Mouse (Mus musculus) limb, embryonic 13.5 days (tissue): ENCODE measurements at regions not wholly inside any gene's neighbourhood (a gene's known extent, or its start where the extent isn't known, plus 50 kb on each side); places are given as distances from the start of the nearest gene placed in this dataset.

Experiments
- ATAC-seq: fragments of 200-750 bp; cut with Nextera tagmentation; 2 replicates; pipeline ENCODE4 v1.8.0; 2017; ENCODE audit warnings: low read depth, moderate number of reproducible peaks, moderate TSS enrichment; ENCODE audit not compliant: low FRiP score
- H3K27ac ChIP-seq: fragments of 300-500 bp; sonication (generic); 2 replicates; pipeline ENCODE4 v1.5.1; 2015; ENCODE audit warnings: inconsistent platforms, mild to moderate bottlenecking, moderate library complexity
- H3K27me3 ChIP-seq: fragments of 300-500 bp; sonication (generic); 2 replicates; pipeline ENCODE4 v1.6.1; 2015; ENCODE audit warnings: mild to moderate bottlenecking, inconsistent platforms
- H3K36me3 ChIP-seq: fragments of 300-500 bp; sonication (generic); 2 replicates; pipeline ENCODE4 v1.6.1; 2015; ENCODE audit warnings: inconsistent platforms, mild to moderate bottlenecking, moderate library complexity
- H3K4me1 ChIP-seq: fragments of 300-500 bp; sonication (generic); 2 replicates; pipeline ENCODE4 v1.6.1; 2015; ENCODE audit warnings: inconsistent platforms
- H3K4me2 ChIP-seq: fragments of 300-500 bp; sonication (generic); replicated peaks from 2 replicates; pipeline ENCODE4 v1.6.1; 2015; ENCODE audit warnings: inconsistent platforms, mild to moderate bottlenecking, moderate library complexity
- H3K4me3 ChIP-seq: fragments of 300-500 bp; sonication (generic); 2 replicates; pipeline ENCODE4 v1.5.1; 2015; ENCODE audit warnings: moderate library complexity, mild to moderate bottlenecking, inconsistent platforms
- H3K9ac ChIP-seq: fragments of 300-500 bp; sonication (generic); 2 replicates; pipeline ENCODE4 v1.6.1; 2015; ENCODE audit warnings: mild to moderate bottlenecking, inconsistent platforms
- H3K9me3 ChIP-seq: fragments of 300-500 bp; sonication (generic); 2 replicates; pipeline ENCODE4 v1.6.1; 2016; ENCODE audit warnings: inconsistent platforms
- WGBS: fragments of 180-500 bp; shearing (Covaris S2); methylation state at CpG from one replicate; pipeline ENCODE4 v1.1.7; 2015; 5-methylcytosine and 5-hydroxymethylcytosine counted together

DNA sequence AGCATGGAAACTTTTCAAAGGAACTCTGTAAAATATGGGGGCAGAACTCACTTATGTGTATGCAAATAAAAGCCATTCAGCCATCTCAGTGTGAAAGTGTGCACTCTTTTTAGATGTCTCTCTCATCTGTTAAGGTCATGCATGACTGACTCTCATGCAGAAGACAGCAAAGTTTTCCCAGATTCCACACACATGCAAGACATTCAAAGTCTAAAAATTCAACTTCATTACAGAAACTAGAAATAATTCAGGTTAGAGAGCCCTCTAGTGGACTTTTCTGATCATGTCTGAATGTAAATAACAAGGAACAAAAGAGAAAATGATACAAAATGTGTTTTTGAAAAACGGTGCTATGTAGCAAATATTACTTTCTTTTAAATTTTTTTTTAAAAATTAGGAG, 308.8 kb upstream of the Chl1 start:
- Histone ChIP-seq H3K36me3 (no peaks in the 10 kb centered on the region), H3K9me3 (no peaks in the 10 kb centered on the region), H3K27ac (no peak overlapping the region), H3K4me1 (no peaks in the 10 kb centered on the region), H3K27me3 (no peaks in the 10 kb centered on the region), H3K4me3 (no peak overlapping the region), H3K9ac (no peak overlapping the region), H3K4me2 (no peak overlapping the region)
- ATAC-seq, result no peak
- WGBS, result 19% methylated on average over 1 of the region's 1 CpGs

GRCm38 (mm10) chr6:103209202-103209601, 301.2 kb upstream of the Chl1 start:
- no peak overlapping the region for H3K27ac ChIP-seq
- no peak for ATAC-seq

DNA sequence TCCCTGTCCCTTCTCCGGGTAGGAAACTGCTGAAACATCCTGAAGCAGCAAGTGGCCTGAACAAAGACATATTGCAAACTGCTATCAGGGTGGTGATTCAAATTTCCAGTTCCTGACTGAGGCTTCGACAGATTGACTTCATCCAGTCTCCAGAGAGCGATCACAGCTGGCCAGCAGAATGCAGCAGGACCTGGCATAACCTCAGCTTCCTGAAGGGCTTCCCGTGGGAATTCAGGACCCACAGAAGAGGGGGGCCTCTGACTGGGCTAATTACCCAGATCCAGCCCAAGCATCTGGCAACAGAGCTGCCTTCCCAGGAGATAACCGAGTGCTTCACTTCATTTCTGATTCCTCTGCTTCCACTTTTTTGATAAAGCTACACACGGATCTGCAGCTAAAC, 297.2 kb upstream of the Chl1 start:
- Histone ChIP-seq H3K27ac (no peak overlapping the region), H3K36me3 (no peaks in the 10 kb centered on the region), H3K9ac (no peak overlapping the region), H3K9me3 (no peaks in the 10 kb centered on the region), H3K27me3 (no peaks in the 10 kb centered on the region), H3K4me2 (no peak overlapping the region), H3K4me3 (no peak overlapping the region), H3K4me1 (no peaks in the 10 kb centered on the region; the same call in 1 of the 2 replicates)
- ATAC-seq, result no peak
- WGBS, result 54% methylated on average over 6 of the region's 6 CpGs

More at GRCm38 (mm10) chr6:103209202-103209601, 301.2 kb upstream of the Chl1 start:
- H3K9me3 ChIP-seq, result no peaks in the 10 kb centered on the region
- no peak overlapping the region for H3K9ac ChIP-seq
- H3K4me3 ChIP-seq, result no peak overlapping the region
- H3K4me2 ChIP-seq, result no peak overlapping the region
- H3K27me3 ChIP-seq, result no peaks in the 10 kb centered on the region
- no peaks in the 10 kb centered on the region; the same call in 1 of the 2 replicates for H3K4me1 ChIP-seq
- H3K36me3 ChIP-seq, result no peaks in the 10 kb centered on the region

DNA sequence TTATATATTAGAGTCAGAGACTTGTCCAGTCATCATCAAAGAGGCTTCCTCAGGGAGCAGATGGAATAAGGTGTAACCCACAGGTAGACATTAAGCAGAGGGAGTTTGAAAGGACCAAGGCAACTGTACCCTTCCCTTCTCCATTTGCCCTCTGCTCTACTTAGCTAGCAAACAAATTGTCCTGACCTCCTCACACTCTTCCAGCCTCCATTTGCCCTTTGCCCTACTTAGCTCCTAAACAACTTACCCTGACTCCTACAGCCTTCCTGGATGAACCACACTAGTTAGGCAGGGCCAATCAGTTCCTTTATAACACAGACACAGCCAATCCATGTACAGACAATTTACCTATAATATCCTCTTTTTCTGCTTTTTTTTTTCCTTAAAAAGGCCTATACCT, 273.5 kb upstream of the Chl1 start:
- Histone ChIP-seq H3K36me3 (no peaks in the 10 kb centered on the region), H3K27ac (no peak overlapping the region), H3K9me3 (no peaks in the 10 kb centered on the region), H3K9ac (no peak overlapping the region), H3K27me3 (no peaks in the 10 kb centered on the region), H3K4me3 (no peak overlapping the region), H3K4me1 (no peaks in the 10 kb centered on the region), H3K4me2 (no peak overlapping the region)
- no peak for ATAC-seq

DNA sequence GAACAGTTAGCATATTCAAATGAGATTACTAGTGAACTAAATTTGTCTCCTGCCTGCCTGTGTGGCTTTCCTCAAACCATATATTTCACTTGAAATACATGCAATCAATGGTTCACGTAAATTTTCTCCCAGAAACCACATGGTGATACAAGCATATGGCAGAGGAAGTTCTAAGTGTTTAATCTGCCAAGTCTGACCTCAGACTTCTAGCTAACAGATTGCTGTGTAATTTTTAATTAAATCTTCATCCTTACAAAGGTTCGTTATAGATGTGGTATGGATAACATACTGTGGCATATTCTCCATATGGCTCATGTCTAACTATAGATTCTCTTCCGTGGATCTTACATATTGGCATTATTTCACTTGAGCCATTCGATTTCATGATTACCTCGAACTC, 241.4 kb upstream of the Chl1 start:
- H3K4me1 ChIP-seq, result no peaks in the 10 kb centered on the region
- no peak for ATAC-seq
- no peak overlapping the region for H3K4me2 ChIP-seq
- no peaks in the 10 kb centered on the region for H3K36me3 ChIP-seq
- WGBS, result 84% methylated on average over 5 of the region's 5 CpGs
- H3K4me3 ChIP-seq, result no peak overlapping the region
- H3K9me3 ChIP-seq, result no peaks in the 10 kb centered on the region
- H3K27ac ChIP-seq, result no peak overlapping the region
- no peaks in the 10 kb centered on the region for H3K27me3 ChIP-seq
- no peak overlapping the region for H3K9ac ChIP-seq

- Histone ChIP-seq H3K36me3 (no peaks in the 10 kb centered on the region), H3K4me1 (no peaks in the 10 kb centered on the region), H3K9me3 (no peaks in the 10 kb centered on the region), H3K27ac (no peak overlapping the region), H3K27me3 (no peaks in the 10 kb centered on the region), H3K4me2 (no peak overlapping the region), H3K4me3 (no peak overlapping the region), H3K9ac (no peak overlapping the region)
- no peak for ATAC-seq
- 63% methylated on average over 3 of the region's 3 CpGs for WGBS
Observed at GRCm38 (mm10) chr6:103272216-103272615, 238.2 kb upstream of the Chl1 start.

DNA sequence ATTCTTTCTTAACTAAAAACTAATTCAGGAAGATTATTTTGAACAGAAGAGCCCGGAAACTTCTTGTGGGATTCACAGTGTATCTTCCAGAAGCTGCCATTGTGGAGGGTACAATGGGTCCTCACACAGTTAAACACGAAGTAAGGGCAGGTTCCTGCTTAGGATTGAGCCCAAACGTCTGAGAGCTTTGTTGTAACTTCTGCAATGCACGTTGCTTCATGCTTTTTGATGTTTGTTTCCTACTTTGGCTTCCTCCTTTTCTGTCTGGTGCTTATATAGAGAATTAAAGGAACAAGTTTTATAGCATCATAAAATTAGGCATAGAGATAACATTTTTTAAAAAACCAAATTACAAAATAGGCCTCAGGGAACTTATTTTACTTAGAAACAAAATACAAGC, 235.3 kb upstream of the Chl1 start:
- Histone ChIP-seq H3K36me3 (no peaks in the 10 kb centered on the region), H3K4me3 (no peak overlapping the region), H3K27ac (no peak overlapping the region), H3K9me3 (no peaks in the 10 kb centered on the region), H3K4me1 (no peaks in the 10 kb centered on the region), H3K27me3 (no peaks in the 10 kb centered on the region), H3K9ac (no peak overlapping the region), H3K4me2 (no peak overlapping the region)
- no peak for ATAC-seq
- 49% methylated on average over 4 of the region's 4 CpGs for WGBS

DNA sequence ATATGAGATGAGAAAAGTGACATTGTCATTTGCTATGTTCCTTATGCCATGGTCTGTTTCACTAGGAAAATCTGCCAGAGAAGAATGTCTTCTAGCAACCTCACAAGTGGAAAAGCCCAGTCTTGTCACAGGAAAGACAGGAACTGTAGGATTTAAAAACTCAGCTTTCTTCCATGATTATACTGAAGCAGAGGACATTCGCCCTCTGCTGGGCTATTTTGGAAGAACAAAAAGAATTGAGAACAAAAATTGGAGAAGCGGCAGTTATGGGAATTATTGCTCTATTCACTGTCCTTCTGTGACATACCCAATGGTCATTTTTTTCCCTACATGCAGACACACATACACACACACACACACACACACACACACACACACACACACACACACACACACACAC, 234.9 kb upstream of the Chl1 start:
- Histone ChIP-seq H3K4me2 (no peak overlapping the region), H3K9ac (no peak overlapping the region), H3K27me3 (no peaks in the 10 kb centered on the region), H3K36me3 (no peaks in the 10 kb centered on the region), H3K9me3 (no peaks in the 10 kb centered on the region), H3K27ac (no peak overlapping the region), H3K4me1 (no peaks in the 10 kb centered on the region), H3K4me3 (no peak overlapping the region)
- WGBS, result 23% methylated on average over 2 of the region's 2 CpGs
- no peak for ATAC-seq

DNA sequence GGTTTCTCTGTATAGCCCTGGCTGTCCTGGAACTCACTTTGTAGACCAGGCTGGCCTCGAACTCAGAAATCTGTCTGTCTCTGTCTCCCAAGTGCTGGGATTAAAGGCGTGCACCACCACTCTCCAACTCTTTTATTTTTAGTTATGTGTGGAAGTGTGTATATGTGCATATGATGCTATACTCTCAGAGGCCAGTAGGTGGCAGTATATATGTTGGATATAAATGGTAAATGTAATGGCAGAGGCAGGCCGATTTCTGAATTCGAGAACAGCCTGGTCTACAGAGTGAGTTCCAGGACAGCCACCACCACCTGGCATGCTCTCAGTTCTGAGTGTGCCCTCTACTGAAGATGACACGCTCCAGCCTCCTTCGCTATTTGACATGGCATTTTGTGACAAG, 214.4 kb upstream of the Chl1 start:
- no peaks in the 10 kb centered on the region for H3K27me3 ChIP-seq
- no peaks in the 10 kb centered on the region for H3K9me3 ChIP-seq
- ATAC-seq, result no peak
- no peak overlapping the region for H3K4me3 ChIP-seq
- H3K36me3 ChIP-seq, result no peaks in the 10 kb centered on the region
- no peak overlapping the region for H3K27ac ChIP-seq
- H3K4me1 ChIP-seq, result no peaks in the 10 kb centered on the region
- no peak overlapping the region for H3K4me2 ChIP-seq
- no peak overlapping the region for H3K9ac ChIP-seq
- WGBS, result 86% methylated on average over 6 of the region's 6 CpGs

DNA sequence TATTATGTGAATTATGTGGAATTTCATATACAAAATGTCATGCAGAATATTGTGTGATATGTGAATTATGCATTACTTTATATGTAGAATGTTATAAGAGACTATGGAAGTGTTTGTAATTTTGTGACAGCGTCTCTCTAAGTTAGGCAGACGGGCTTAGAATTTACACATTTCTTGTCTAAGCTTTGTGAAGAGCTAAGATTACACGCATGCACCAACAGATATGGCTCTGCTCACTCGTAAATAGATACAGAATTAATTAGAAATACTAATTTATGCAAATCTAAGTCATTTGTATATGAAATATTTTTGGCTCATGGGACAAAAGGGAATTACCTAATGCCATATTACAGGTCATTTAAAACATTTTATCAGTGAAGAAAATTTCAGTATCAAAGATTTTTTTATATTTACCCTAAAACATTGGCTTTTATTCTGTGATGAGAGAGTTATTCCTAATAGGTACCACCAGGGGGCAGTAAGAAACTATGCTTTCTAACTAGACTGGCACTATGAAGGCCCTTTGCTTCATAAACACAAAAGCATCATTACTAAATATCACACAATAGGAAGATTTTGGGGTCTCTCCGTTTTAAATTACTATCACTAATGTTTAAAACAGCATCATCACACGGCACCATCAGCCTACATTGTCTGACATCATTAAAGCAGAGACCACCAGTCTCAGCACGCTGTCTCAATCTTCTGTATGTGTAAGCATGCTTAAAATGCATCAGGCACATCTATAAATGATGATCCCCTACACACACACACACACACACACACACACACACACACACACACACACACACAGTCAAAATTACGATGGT, 203.8 kb upstream of the Chl1 start:
- Histone ChIP-seq H3K9me3 (no peaks in the 10 kb centered on the region), H3K27me3 (no peaks in the 10 kb centered on the region), H3K36me3 (no peaks in the 10 kb centered on the region), H3K4me2 (no peak overlapping the region), H3K4me3 (no peak overlapping the region), H3K9ac (no peak overlapping the region), H3K4me1 (no peaks in the 10 kb centered on the region), H3K27ac (no peak overlapping the region)
- WGBS, result 49% methylated on average over 8 of the region's 8 CpGs
- no peak; the same call in 1 of the 2 replicates for ATAC-seq

GRCm38 (mm10) chr6:103307250-103307580, 203.2 kb upstream of the Chl1 start:
- Histone ChIP-seq H3K27ac (no peak overlapping the region), H3K36me3 (no peaks in the 10 kb centered on the region), H3K4me3 (no peak overlapping the region), H3K4me1 (no peaks in the 10 kb centered on the region), H3K9me3 (no peaks in the 10 kb centered on the region), H3K4me2 (no peak overlapping the region), H3K9ac (no peak overlapping the region), H3K27me3 (no peaks in the 10 kb centered on the region)
- WGBS, result 28% methylated on average over 3 of the region's 3 CpGs
- ATAC-seq, result no peak

- no peaks in the 10 kb centered on the region for H3K36me3 ChIP-seq
- 65% methylated on average over 6 of the region's 6 CpGs for WGBS
- H3K27me3 ChIP-seq, result no peaks in the 10 kb centered on the region
- ATAC-seq, result no peak
- no peaks in the 10 kb centered on the region for H3K9me3 ChIP-seq
- no peak overlapping the region for H3K4me3 ChIP-seq
- H3K4me2 ChIP-seq, result no peak overlapping the region
- no peak overlapping the region for H3K9ac ChIP-seq
- no peak overlapping the region for H3K27ac ChIP-seq
- no peaks in the 10 kb centered on the region for H3K4me1 ChIP-seq
Observed at GRCm38 (mm10) chr6:103312149-103312548, 198.2 kb upstream of the Chl1 start.

DNA sequence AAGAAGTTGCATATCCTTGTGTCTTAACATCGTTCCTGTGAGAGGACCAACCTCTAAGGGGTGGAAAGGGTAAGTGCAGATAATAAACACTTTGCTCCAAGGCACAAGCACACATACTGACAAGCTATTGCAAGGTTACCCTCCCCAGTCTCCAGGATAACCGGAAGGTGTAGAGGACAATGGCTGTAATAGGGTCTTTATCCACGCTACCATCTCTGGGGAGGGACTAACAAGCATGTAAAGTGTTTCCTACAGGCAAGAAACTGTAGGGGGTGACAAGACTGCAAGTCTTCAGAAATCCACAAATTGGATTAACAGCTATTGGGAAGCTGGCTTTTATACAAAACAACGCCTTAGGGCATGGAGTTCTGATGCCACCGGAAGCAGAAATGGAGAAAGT, 197.5 kb upstream of the Chl1 start:
- Histone ChIP-seq H3K27me3 (no peaks in the 10 kb centered on the region), H3K4me3 (no peak overlapping the region), H3K9ac (no peak overlapping the region), H3K9me3 (no peaks in the 10 kb centered on the region), H3K36me3 (no peaks in the 10 kb centered on the region), H3K27ac (no peak overlapping the region), H3K4me2 (no peak overlapping the region), H3K4me1 (no peaks in the 10 kb centered on the region)
- 66% methylated on average over 5 of the region's 5 CpGs for WGBS
- no peak for ATAC-seq
